In the genomic region with DNA sequence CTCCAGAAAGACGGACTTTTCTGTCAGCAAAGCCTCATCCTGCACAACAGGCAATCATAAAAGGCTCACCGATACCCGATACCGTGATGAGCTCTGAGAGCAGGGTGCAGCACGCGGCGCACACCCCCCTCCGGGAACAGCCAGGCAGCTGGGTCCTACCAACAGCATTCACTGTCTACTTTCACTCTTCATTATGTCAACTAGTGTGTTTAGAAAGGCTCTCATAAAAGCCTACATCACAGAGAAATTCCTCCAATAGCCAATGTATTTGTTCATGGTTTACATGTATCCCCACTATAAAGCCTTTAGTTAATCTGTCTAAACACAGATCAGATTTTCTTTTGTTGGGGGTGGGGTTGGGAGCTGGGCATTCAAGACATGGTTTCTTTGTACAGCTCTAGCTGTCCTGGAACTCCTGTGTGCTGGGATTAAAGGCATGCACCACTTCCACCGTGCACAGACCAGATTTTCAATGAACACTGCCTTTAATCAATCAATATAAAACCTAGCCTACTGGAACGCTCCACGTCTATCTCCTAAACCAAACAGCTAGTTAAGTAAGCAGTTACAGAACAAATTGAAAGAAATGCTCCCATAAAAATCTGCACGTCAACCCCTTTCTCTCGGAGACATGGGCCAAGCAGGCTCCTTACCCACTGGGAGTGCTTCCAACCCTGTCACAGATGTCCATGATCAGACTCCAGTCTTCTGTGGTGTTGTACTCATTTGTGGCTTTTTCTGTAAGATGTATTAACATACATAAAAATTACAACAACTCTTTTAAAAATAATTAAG, we compare ENCODE assay signal across 12 mouse cellular contexts. TPM values are rescaled to one million over a fixed set of nuclear protein-coding genes. Genes with fewer than 3 reads are reported as not detected.
DNase-seq lines count a peak whose midpoint lies in the region; ATAC-seq and TF ChIP-seq lines count a peak whose summit lies in the region.
"Had no signal": no experiment of that assay in that cellular context is flagged by ENCODE, and none has a peak within 500 bp of the region (broad histone marks: within the 10 kb centered on the region; RNA-seq: fewer than 3 reads in every experiment).

No protein-coding gene starts in this region.

- no peak for TF ChIP-seq CTCF in kidney, adult 2 months (conservative IDR thresholded peaks at IDR 0.05; ENCODE audit: insufficient read depth, insufficient read length, low read depth, low read length)

- no peak overlapping the region for H3K4me2 ChIP-seq in heart, embryonic 12.5 days
- H3K4me2 ChIP-seq in forebrain, embryonic 12.5 days, result peak overlapping the region; percentile 38
- H3K4me2 ChIP-seq: heart, embryonic 13.5 days; limb, embryonic 12.5 days had no signal

- H3K27me3 ChIP-seq in heart, embryonic 12.5 days (replicated peaks), result no peaks in the 10 kb centered on the region
- no peaks in the 10 kb centered on the region for H3K27me3 ChIP-seq in forebrain, embryonic 12.5 days
- no peaks in the 10 kb centered on the region for H3K27me3 ChIP-seq in kidney, adult 2 months (replicated peaks; ENCODE audit: control insufficient read depth, insufficient read depth, low read length)
- H3K27me3 ChIP-seq: heart, embryonic 13.5 days; limb, embryonic 12.5 days; megakaryocyte, embryonic 14.5 days had no signal

- ATAC-seq in heart, embryonic 12.5 days (ENCODE audit: insufficient number of reproducible peaks, low FRiP score), result no peak
- peak; percentile 88 for ATAC-seq in forebrain, embryonic 12.5 days (ENCODE audit: low FRiP score)

- TF ChIP-seq POLR2A in kidney, adult 2 months (IDR thresholded peaks at IDR 0.05; ENCODE audit: low read depth, low read length), result no peak

- no peaks in the 10 kb centered on the region for H3K36me3 ChIP-seq in heart, embryonic 12.5 days
- peaks cover 3% of the 10 kb centered on the region; the same call in 1 of the 2 replicates for H3K36me3 ChIP-seq in forebrain, embryonic 12.5 days (replicated peaks)
- peaks cover 2% of the 10 kb centered on the region; the same call in 1 of the 2 replicates for H3K36me3 ChIP-seq in kidney, adult 2 months (ENCODE audit: control insufficient read depth, insufficient read depth, low read length)

- no peak overlapping the region for H3K4me3 ChIP-seq in heart, embryonic 12.5 days
- H3K4me3 ChIP-seq in forebrain, embryonic 12.5 days (replicated peaks), result no peak overlapping the region
- no peak overlapping the region for H3K4me3 ChIP-seq in kidney, adult 2 months (ENCODE audit: insufficient read depth, low read depth, low read length)
- H3K4me3 ChIP-seq: heart, embryonic 13.5 days; limb, embryonic 12.5 days; megakaryocyte, embryonic 14.5 days had no signal

- peak; percentile 49 for DNase-seq in heart, adult 11 months
- DNase-seq in adipocyte (ENCODE audit: low spot score), result peak; percentile 89
- DNase-seq in mesoderm, embryonic 11.5 days (ENCODE audit: low read depth, low spot score), result peak; percentile 9
- DNase-seq in left cerebral cortex, adult 8-10 months (ENCODE audit: low spot score in 2 of 2), result no peak
- DNase-seq in c-Kit-positive CD71-positive TER-119-positive erythroid progenitor cells, embryonic 14.5 days (ENCODE audit: low spot score), result no peak
- DNase-seq in kidney, adult 2 months, result no peak
- DNase-seq: kidney, postnatal 10 days had no signal

- H3K9ac ChIP-seq in heart, embryonic 12.5 days, result no peak overlapping the region
- H3K9ac ChIP-seq in forebrain, embryonic 12.5 days, result peak overlapping the region; percentile 21; the same call in 1 of the 2 replicates
- H3K9ac ChIP-seq: heart, embryonic 13.5 days; limb, embryonic 12.5 days had no signal

- no peak overlapping the region for H3K27ac ChIP-seq in heart, embryonic 12.5 days (ENCODE audit: poor library complexity, severe bottlenecking)
- peak overlapping the region; percentile 66 for H3K27ac ChIP-seq in forebrain, embryonic 12.5 days
- H3K27ac ChIP-seq in kidney, adult 2 months (ENCODE audit: insufficient read depth, low read depth, low read length), result no peak overlapping the region
- H3K27ac ChIP-seq: heart, embryonic 13.5 days; limb, embryonic 12.5 days had no signal

- 78% methylated on average over 13 of the region's 13 CpGs for WGBS in heart, embryonic 12.5 days
- 19% methylated on average over 13 of the region's 13 CpGs for WGBS in forebrain, embryonic 12.5 days
- 62% methylated on average over 13 of the region's 13 CpGs for WGBS in kidney, adult 2 months

- no peaks in the 10 kb centered on the region for H3K9me3 ChIP-seq in heart, embryonic 12.5 days (replicated peaks)
- no peaks in the 10 kb centered on the region for H3K9me3 ChIP-seq in forebrain, embryonic 12.5 days
- H3K9me3 ChIP-seq: heart, embryonic 13.5 days; limb, embryonic 12.5 days; megakaryocyte, embryonic 14.5 days had no signal

- no peaks in the 10 kb centered on the region for H3K4me1 ChIP-seq in heart, embryonic 12.5 days (replicated peaks)
- peaks cover 7% of the 10 kb centered on the region for H3K4me1 ChIP-seq in forebrain, embryonic 12.5 days
- H3K4me1 ChIP-seq in kidney, adult 2 months (ENCODE audit: control insufficient read depth, insufficient read depth, low read length), result no peaks in the 10 kb centered on the region; the same call in 1 of the 2 replicates
- H3K4me1 ChIP-seq: heart, embryonic 13.5 days had no signal

RNA-seq across cellular contexts. Expression of a gene that starts 21.7 kb away (rescaled TPM):
- polyA plus RNA-seq in heart, embryonic 12.5 days (2016; fragmentation: Nextera tagmentation; extraction: Ambion mirVana), result 32.6 and 33.1 TPM in 2 replicates
- 42.2 and 42.8 TPM in 2 replicates for polyA plus RNA-seq in forebrain, embryonic 12.5 days (2016; fragmentation: Nextera tagmentation; extraction: Ambion mirVana)
- 10 to 100 TPM; 22.6 to 28.0 (median 26.5) TPM for total RNA-seq in left cerebral cortex, adult 8-10 months (2022)
- polyA plus RNA-seq in kidney, adult 2 months (2012; rRNA removed), result 7.8 and 8.6 TPM in 2 replicates

RNA-seq across cellular contexts. Expression of a gene that starts 43.8 kb away (rescaled TPM):
- polyA plus RNA-seq in heart, embryonic 12.5 days (2016; fragmentation: Nextera tagmentation; extraction: Ambion mirVana), result 0.32 and 0.41 TPM in 2 replicates
- 4.1 and 6.1 TPM in 2 replicates for polyA plus RNA-seq in forebrain, embryonic 12.5 days (2016; fragmentation: Nextera tagmentation; extraction: Ambion mirVana)
- total RNA-seq in left cerebral cortex, adult 8-10 months (2022), result 100 to 1,000 TPM; 146 to 175 (median 160) TPM
- polyA plus RNA-seq in kidney, adult 2 months (2012; rRNA removed), result 1.0 and 1.1 TPM in 2 replicates

Comparison
In these comparisons a context has a peak if more than half of its experiments do, and no peak if none do; other contexts are left out.
1. DNase-seq: peak in heart, adult 11 months (single experiment), adipocyte (single experiment) and mesoderm, embryonic 11.5 days (single experiment); none in left cerebral cortex, adult 8-10 months (0 of 2), c-Kit-positive CD71-positive TER-119-positive erythroid progenitor cells, embryonic 14.5 days (single experiment) and kidney, adult 2 months (single experiment).